Mouse (Mus musculus) heart, postnatal 4 days (tissue): ENCODE measurements around the gene Aebp1. TPM values are rescaled to one million over a fixed set of nuclear protein-coding genes. Genes with fewer than 3 reads are reported as not detected.

Experiments
- total RNA-seq, 2 experiments: library from RNA; stranded (reverse); gene quantifications; 2 replicates each; pipeline ENCODE4 v1.2.3; 2021

The Aebp1 gene
- total RNA-seq, 2 experiments from 2014 or later: 38.7 to 39.6 TPM

Other genes with a start within 250 kb of the Aebp1 start
- 100 to 1,000 TPM; 112 to 114 TPM for gene Mrps24, start 146.3 kb upstream of the Aebp1 start, total RNA-seq
- 10 to 100 TPM; 60.5 TPM for gene Urgcp, start 99.6 kb upstream of the Aebp1 start, total RNA-seq
- gene Dbnl, start 73.5 kb upstream of the Aebp1 start, total RNA-seq: 10 to 100 TPM; 44.7 to 46.1 TPM
- 100 to 1,000 TPM; 715 to 738 TPM for gene Pgam2, start 58.2 kb upstream of the Aebp1 start, total RNA-seq
- 1 to 10 TPM; 5.6 to 6.5 TPM for gene Polm, start 23.9 kb upstream of the Aebp1 start, total RNA-seq
- 10 to 100 TPM; 68.5 to 70.2 TPM for gene Pold2, start 16.3 kb downstream of the Aebp1 start, total RNA-seq
- 1,000 to 10,000 TPM; 1,420 to 1,616 TPM for gene Myl7, start 36.8 kb downstream of the Aebp1 start, total RNA-seq
- gene Gck, start 88.1 kb downstream of the Aebp1 start, total RNA-seq: not detected
- 10 to 100 TPM; 92.8 to 94.5 TPM for gene Ykt6, start 93.7 kb downstream of the Aebp1 start, total RNA-seq
- 1 to 10 TPM; 8.7 to 8.8 TPM for gene Camk2b, start 204.4 kb downstream of the Aebp1 start, total RNA-seq